Mouse (Mus musculus) MEL (cell line): ENCODE data around the gene Scimp.

Experiments used
- POLR2A ChIP-seq, 2 experiments: IDR thresholded peaks; 2 replicates each; pipeline ENCODE4 v1.6.1; 2011 to 2012; ENCODE audit warnings: low read length in 2 of 2, mild to moderate bottlenecking in 2 of 2, control low read depth in 1 of 2, improper control_type of control experiment in 1 of 2, low read depth in 1 of 2, moderate library complexity in 1 of 2; ENCODE audit not compliant: control insufficient read depth in 1 of 2, insufficient read depth in 1 of 2, poor library complexity in 1 of 2
- ZNF384 ChIP-seq: IDR thresholded peaks from 2 replicates; pipeline ENCODE4 v1.6.1; 2012; ENCODE audit warnings: low read depth, mild to moderate bottlenecking, inconsistent platforms, low read length, improper control_type of control experiment

GRCm38 (mm10) chr11:70831201-70831600 is 18.8 kb upstream of the Scimp start:
- no peak for TF ChIP-seq POLR2A (IDR thresholded peaks at IDR 0.05; ENCODE audit: control insufficient read depth in 1 of 2, insufficient read depth in 1 of 2, low read depth in 1 of 2, low read length in 2 of 2, poor library complexity in 1 of 2)
- no peak for TF ChIP-seq ZNF384
